Mouse (Mus musculus) 416B (cell line): ENCODE measurements around the gene Gm19684.
"Not testable (repeated sequence)": the region's sequence is repeated elsewhere in the genome, so short reads cannot be mapped to it uniquely, and the experiment has no call there.

Experiments
- DNase-seq: peaks from one replicate; pipeline ENCODE4 v3.0.0; 2011; ENCODE audit warnings: low read depth

The Gm19684 gene

DNA sequence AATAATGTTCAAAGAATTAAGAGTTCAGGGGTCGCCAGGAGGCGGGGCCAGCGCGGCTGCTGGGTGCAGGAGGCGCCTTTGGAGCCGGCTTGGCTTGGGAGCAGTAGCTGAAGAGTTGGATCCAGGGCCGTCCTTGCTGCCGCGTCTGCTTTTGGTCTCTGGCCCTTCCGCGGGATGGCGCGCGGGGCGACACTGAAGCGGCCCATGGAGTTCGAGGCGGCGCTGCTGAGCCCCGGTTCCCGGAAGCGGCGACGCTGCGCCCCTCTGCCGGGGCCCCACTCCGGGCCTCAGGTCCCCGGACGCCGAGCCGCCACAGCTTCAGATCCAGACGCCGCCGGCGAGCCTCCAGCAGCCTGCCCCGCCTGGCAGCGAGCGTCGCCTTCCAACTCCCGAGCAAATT is 57.5 kb downstream of the Gm19684 start:
- not testable (repeated sequence) for DNase-seq
